Mouse (Mus musculus) E14TG2a.4 (cell line): ENCODE data around the gene Ntm.

Source experiments
- H3K27me3 ChIP-seq: 2 replicates; pipeline ENCODE4 v1.6.1; 2014; ENCODE audit warnings: low read length, control low read depth; ENCODE audit not compliant: insufficient read depth
- H3K36me3 ChIP-seq: 2 replicates; pipeline ENCODE4 v1.6.1; 2014; ENCODE audit warnings: low read length, control low read depth; ENCODE audit not compliant: insufficient read depth
- H3K4me1 ChIP-seq: replicated peaks from 2 replicates; pipeline ENCODE4 v1.6.1; 2014; ENCODE audit warnings: low read depth, low read length, control low read depth
- H3K4me3 ChIP-seq: replicated peaks from 2 replicates; pipeline ENCODE4 v1.5.1; 2014; ENCODE audit warnings: mild to moderate bottlenecking, low read length
- H3K9me3 ChIP-seq: 2 replicates; pipeline ENCODE4 v1.6.1; 2014; ENCODE audit warnings: low read length, control low read depth
- CTCF ChIP-seq: conservative IDR thresholded peaks from 2 replicates; pipeline ENCODE4 v1.5.1; 2014; ENCODE audit warnings: low read length
- NANOG ChIP-seq: IDR thresholded peaks from 2 replicates; pipeline ENCODE4 v1.6.1; 2014; ENCODE audit warnings: borderline replicate concordance, low read length, mixed read lengths
- POU5F1 ChIP-seq: IDR thresholded peaks from 2 replicates; pipeline ENCODE4 v1.6.1; 2014; ENCODE audit warnings: low read length, borderline replicate concordance

Gene Ntm

DNA sequence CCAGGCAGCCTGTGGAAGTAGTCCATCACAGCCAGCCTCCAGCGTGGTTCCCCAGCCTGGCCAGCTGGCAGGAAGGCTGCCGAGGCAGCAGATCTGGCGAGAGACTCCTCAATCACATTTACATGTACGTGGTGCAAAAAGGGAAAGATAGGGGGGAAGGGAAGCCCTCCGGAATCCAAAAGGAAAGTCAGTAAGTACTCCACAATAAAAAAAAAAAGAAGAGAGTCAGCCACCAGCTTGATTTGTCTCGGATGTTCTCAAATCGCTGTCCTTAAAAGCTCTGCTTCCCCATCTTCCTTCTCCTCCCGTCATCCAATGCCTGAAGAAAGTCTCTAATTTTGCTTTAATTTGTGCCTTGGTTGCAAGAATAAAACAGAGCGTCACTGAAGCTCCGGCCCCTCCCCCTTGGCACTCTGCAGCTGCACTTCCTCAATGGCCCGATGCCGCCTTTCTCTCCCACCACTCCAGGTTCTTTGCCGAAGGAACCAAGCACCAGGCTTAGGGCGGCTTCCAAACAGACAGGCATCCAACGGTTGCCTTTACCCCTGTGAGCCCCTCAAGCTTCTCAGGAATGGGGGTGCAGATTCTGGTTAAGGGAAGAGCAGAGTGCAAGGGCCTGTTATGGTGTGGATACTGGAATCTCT is 212.4 kb downstream of the Ntm start:
- no peak overlapping the region for H3K4me3 ChIP-seq
- TF ChIP-seq POU5F1 (no peak), NANOG (no peak), CTCF (no peak)
- H3K9me3 ChIP-seq: no peaks in the 10 kb centered on the region
- no peaks in the 10 kb centered on the region for H3K27me3 ChIP-seq
- no peaks in the 10 kb centered on the region; the same call in 1 of the 2 replicates for H3K4me1 ChIP-seq
- no peaks in the 10 kb centered on the region for H3K36me3 ChIP-seq

DNA sequence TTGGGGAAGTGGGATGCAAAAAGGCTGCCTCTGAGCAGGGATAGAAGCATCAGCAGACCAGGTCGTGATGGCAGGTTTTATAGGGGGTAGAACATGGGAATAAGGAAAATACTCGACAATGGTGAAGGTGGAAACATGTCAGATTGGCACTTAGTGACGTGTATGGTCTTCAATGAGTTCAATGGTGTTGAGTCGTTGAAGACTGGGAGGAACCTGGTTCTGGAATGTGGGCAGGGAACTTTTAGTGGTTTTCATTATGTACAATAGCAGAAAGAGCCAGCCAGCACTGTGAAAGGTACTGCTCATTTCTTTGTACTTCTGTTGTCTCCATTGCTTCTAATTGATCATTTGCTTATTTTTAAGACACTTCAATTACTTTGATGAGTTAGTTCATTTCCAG is 214.9 kb downstream of the Ntm start:
- H3K9me3 ChIP-seq: no peaks in the 10 kb centered on the region
- TF ChIP-seq CTCF: no peak
- TF ChIP-seq NANOG: no peak
- no peak for TF ChIP-seq POU5F1
- no peaks in the 10 kb centered on the region for H3K36me3 ChIP-seq
- H3K4me1 ChIP-seq: no peaks in the 10 kb centered on the region; the same call in 1 of the 2 replicates
- no peak overlapping the region for H3K4me3 ChIP-seq
- no peaks in the 10 kb centered on the region for H3K27me3 ChIP-seq

DNA sequence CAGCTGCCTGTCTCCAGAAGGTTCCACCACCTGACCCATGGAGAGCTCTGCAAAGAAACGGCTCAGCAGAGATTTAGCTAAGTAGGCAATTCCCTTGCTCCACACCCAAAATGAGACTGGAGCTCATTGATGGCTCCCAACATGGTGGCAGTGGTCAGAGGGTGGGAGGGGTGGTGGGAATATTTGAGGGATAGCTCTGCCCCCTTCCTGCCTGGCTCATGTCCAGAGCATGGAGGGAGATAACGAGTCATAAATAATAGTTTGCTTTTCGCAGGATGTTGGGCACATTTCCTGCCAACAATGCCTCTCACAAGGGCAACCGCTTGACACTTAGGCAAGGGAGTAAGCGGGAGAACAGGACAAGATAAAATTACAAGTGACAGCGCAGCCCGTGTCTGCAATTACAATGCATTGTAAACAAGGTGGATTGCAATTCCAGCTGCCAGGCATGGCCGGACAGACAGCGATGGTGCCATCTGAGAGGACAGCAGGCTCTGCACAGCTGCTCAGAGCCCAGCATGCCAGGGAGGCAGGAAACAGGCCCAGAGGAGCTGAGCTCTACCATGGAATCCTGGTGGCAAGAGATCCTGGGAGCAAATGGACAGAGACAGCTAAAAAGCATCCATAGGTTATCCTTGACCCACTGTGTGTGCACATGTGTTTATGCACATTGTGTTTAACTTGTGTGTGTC is 224.0 kb downstream of the Ntm start:
- Histone ChIP-seq H3K4me3 (no peak overlapping the region), H3K36me3 (no peaks in the 10 kb centered on the region), H3K4me1 (no peaks in the 10 kb centered on the region), H3K27me3 (no peaks in the 10 kb centered on the region), H3K9me3 (no peaks in the 10 kb centered on the region)
- TF ChIP-seq NANOG: no peak
- no peak for TF ChIP-seq POU5F1
- no peak for TF ChIP-seq CTCF

DNA sequence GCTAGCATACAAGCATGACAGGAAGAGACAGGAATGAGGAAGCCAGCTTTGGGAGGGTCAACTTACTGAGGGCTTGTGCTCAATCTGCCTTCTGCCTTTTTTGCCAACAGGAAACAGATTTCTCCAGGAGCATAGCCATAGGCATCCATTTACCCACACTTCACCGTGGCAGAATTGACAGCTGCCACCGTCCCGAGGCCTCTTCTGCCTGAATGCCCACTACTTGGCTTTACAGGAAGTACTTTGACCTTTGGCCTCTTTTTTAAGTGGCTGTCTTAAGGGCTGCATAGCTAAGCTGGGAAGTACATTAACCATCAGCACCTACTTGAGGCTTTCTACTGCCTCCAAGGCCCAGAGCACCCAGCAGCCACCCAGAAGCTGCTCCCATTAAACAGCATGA is 226.9 kb downstream of the Ntm start:
- Histone ChIP-seq H3K36me3 (no peaks in the 10 kb centered on the region), H3K4me1 (no peaks in the 10 kb centered on the region), H3K4me3 (no peak overlapping the region), H3K27me3 (no peaks in the 10 kb centered on the region), H3K9me3 (no peaks in the 10 kb centered on the region)
- TF ChIP-seq CTCF (no peak), NANOG (no peak), POU5F1 (no peak)

DNA sequence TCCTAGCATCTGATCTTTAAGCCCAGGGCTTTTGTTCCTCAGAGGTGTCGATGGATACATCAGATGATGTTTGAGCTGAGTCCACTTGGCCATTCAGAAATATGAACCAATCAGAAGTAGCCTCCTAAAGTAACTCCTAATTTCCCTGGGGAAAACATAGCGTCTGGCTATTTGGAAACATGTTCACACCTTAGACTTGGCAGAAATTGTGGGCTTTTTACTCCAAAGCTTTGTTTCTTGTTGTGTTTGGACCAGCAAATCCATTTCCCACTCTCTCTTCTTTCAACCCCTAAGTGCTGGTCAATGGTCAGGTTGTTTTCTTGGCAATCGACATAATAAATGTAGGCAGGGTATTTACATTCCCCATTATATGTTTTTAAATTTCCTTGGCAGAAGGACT is 230.0 kb downstream of the Ntm start:
- no peak for TF ChIP-seq CTCF
- TF ChIP-seq NANOG: no peak
- no peak for TF ChIP-seq POU5F1
- H3K4me1 ChIP-seq: no peaks in the 10 kb centered on the region
- no peaks in the 10 kb centered on the region for H3K36me3 ChIP-seq
- no peaks in the 10 kb centered on the region for H3K27me3 ChIP-seq
- H3K4me3 ChIP-seq: no peak overlapping the region
- H3K9me3 ChIP-seq: no peaks in the 10 kb centered on the region

DNA sequence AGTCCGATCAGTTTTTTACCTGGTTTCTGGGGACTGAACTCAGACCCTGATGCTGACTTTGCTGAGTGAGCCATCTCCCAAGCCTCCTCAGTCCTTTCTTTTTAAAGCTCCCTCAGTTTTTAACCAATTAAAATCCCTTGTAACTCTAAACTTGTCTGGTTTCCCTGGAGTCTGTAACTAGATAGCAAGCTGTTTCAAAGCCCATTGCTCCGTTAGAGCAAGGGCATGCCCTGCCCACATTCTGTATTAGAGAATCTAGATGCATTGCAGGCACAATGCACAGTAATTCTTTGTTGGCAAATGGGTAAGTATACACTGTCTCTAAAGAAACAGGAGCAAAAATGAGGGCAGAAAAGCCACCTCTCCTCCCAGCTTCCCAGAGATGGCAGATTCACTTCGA is 231.3 kb downstream of the Ntm start:
- Histone ChIP-seq H3K4me1 (no peaks in the 10 kb centered on the region), H3K4me3 (no peak overlapping the region), H3K9me3 (no peaks in the 10 kb centered on the region), H3K36me3 (no peaks in the 10 kb centered on the region), H3K27me3 (no peaks in the 10 kb centered on the region)
- TF ChIP-seq NANOG (no peak), CTCF (no peak), POU5F1 (no peak)

DNA sequence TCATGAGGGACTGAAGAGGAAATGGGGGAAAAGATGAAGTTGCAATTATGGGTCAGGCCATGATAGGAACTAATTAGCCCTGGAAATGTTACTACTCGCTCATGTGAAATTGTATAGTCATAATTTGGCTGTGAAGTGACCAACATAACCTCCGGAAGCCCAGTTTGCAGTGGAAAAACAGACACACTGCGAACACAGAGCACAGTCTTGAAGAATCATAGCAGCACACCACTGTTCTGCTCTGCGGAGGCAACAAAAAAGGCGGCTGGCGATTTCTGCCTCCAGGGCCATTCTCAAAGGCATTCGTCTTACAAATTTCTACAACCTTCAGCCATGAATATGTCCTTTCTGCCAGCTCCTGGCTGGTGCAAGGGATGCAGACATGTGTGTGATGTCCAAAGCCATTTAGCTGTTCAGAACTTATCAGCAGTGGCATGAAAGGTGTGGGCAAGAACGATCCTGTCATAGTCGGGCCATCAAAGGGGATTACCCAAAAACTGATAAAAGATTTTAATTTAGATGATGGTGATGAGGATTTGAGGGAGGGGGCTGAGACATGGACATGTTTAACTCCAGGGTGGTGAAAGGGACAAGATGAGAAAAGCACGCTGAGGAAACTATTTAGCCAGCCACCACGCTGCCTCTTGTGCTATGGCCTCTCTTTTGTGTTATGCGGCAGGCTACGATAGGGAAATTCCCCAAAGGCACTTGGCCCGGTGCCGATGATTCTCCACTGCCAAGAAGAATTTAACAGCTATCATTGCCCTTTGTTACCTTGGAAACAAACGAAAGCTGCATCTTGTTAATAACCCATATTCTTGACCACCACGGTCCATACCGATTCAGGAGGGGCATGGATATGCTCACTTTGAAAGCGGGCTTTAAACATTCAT is 235.2 kb downstream of the Ntm start:
- Histone ChIP-seq H3K36me3 (no peaks in the 10 kb centered on the region), H3K9me3 (no peaks in the 10 kb centered on the region), H3K27me3 (no peaks in the 10 kb centered on the region), H3K4me3 (no peak overlapping the region), H3K4me1 (no peaks in the 10 kb centered on the region)
- TF ChIP-seq POU5F1: no peak
- TF ChIP-seq NANOG: no peak
- no peak for TF ChIP-seq CTCF

DNA sequence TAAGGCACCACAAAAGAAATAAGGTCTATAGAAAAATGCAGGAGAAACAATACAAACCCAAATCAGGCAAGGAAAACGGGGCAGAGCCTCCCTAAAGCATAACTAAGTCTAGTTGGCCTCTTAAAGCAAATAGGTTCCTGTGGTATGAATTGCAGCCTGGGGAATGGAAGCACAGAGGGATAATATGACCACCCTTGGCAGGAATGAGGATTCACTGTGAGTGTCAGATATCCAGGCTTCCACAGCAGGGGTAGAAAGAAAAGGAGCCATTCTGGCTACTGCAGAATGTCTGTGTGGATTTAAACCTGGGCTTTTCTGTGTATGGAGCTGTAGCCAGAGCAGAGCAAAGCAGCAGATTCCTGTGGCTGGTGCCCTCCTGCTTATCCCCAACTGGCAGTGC is 241.5 kb downstream of the Ntm start:
- Histone ChIP-seq H3K4me3 (no peak overlapping the region), H3K27me3 (no peaks in the 10 kb centered on the region), H3K4me1 (no peaks in the 10 kb centered on the region), H3K36me3 (no peaks in the 10 kb centered on the region), H3K9me3 (no peaks in the 10 kb centered on the region)
- TF ChIP-seq NANOG (no peak), POU5F1 (no peak), CTCF (no peak)
